Mouse (Mus musculus): ENCODE results near the gene Ssbp3. TPM values are rescaled to one million over a fixed set of nuclear protein-coding genes. Genes with fewer than 3 reads are reported as not detected.

The Ssbp3 gene
- polyA plus RNA-seq, 1 experiment from 2014 or later = 332 TPM

GRCm38 (mm10) chr4:106881101-106881500 lies 29.4 kb upstream of the Ssbp3 start:
- no peak overlapping the region for H3K27ac ChIP-seq
- no peak overlapping the region for H3K4me2 ChIP-seq (replicated peaks)
- H3K9me3 ChIP-seq = peaks cover 7% of the 10 kb centered on the region; the same call in 1 of the 2 replicates
- no peaks in the 10 kb centered on the region for H3K36me3 ChIP-seq
- no peak for ATAC-seq (ENCODE audit: low FRiP score, low read depth)
- 74% methylated on average over 6 of the region's 6 CpGs for WGBS
- H3K9ac ChIP-seq = no peak overlapping the region
- H3K4me1 ChIP-seq = no peaks in the 10 kb centered on the region
- H3K27me3 ChIP-seq (replicated peaks) = no peaks in the 10 kb centered on the region
- no peak overlapping the region for H3K4me3 ChIP-seq

- no peaks in the 10 kb centered on the region for H3K27me3 ChIP-seq (replicated peaks)
- H3K9me3 ChIP-seq = peaks cover 7% of the 10 kb centered on the region; the same call in 1 of the 2 replicates
- no peak for ATAC-seq (ENCODE audit: low FRiP score, low read depth)
- H3K36me3 ChIP-seq = no peaks in the 10 kb centered on the region
- H3K4me3 ChIP-seq = no peak overlapping the region
- H3K27ac ChIP-seq = no peak overlapping the region
- no peaks in the 10 kb centered on the region for H3K4me1 ChIP-seq
- no peak overlapping the region for H3K4me2 ChIP-seq (replicated peaks)
- WGBS = 77% methylated on average over 2 of the region's 2 CpGs
- no peak overlapping the region for H3K9ac ChIP-seq
These were observed 27.4 kb upstream of the Ssbp3 start for GRCm38 (mm10) chr4:106883149-106883548.

- WGBS = 81% methylated on average over 10 of the region's 10 CpGs
- Histone ChIP-seq H3K27me3 (replicated peaks) (no peaks in the 10 kb centered on the region), H3K4me2 (replicated peaks) (no peak overlapping the region), H3K4me3 (no peak overlapping the region), H3K9ac (no peak overlapping the region), H3K4me1 (no peaks in the 10 kb centered on the region), H3K9me3 (peaks cover 7% of the 10 kb centered on the region; the same call in 1 of the 2 replicates), H3K27ac (no peak overlapping the region), H3K36me3 (no peaks in the 10 kb centered on the region)
- no peak for ATAC-seq (ENCODE audit: low FRiP score, low read depth)
These were observed 24.0 kb upstream of the Ssbp3 start for GRCm38 (mm10) chr4:106886307-106887085.

- no peak for ATAC-seq (ENCODE audit: low FRiP score, low read depth)
- Histone ChIP-seq H3K4me1 (no peaks in the 10 kb centered on the region), H3K27ac (no peak overlapping the region), H3K9me3 (0 out of 2 replicates have a peak, but pooled peaks cover 6% of the 10 kb centered on the region), H3K36me3 (no peaks in the 10 kb centered on the region), H3K4me3 (no peak overlapping the region), H3K27me3 (replicated peaks) (0 out of 2 replicates have a peak, but pooled peaks cover 3% of the 10 kb centered on the region), H3K9ac (no peak overlapping the region), H3K4me2 (replicated peaks) (no peak overlapping the region)
- 84% methylated on average over 8 of the region's 8 CpGs for WGBS
These were observed 14.4 kb upstream of the Ssbp3 start for GRCm38 (mm10) chr4:106896086-106896485.

GRCm38 (mm10) chr4:106898923-106899322 lies 11.6 kb upstream of the Ssbp3 start:
- no peak overlapping the region for H3K9ac ChIP-seq
- H3K27ac ChIP-seq = no peak overlapping the region
- no peak overlapping the region for H3K4me3 ChIP-seq
- 66% methylated on average over 5 of the region's 5 CpGs for WGBS
- H3K36me3 ChIP-seq = no peaks in the 10 kb centered on the region
- H3K4me2 ChIP-seq (replicated peaks) = no peak overlapping the region
- H3K9me3 ChIP-seq = no peaks in the 10 kb centered on the region
- H3K4me1 ChIP-seq = no peaks in the 10 kb centered on the region
- ATAC-seq (ENCODE audit: low FRiP score, low read depth) = no peak
- 0 out of 2 replicates have a peak, but pooled peaks cover 3% of the 10 kb centered on the region for H3K27me3 ChIP-seq (replicated peaks)

DNA sequence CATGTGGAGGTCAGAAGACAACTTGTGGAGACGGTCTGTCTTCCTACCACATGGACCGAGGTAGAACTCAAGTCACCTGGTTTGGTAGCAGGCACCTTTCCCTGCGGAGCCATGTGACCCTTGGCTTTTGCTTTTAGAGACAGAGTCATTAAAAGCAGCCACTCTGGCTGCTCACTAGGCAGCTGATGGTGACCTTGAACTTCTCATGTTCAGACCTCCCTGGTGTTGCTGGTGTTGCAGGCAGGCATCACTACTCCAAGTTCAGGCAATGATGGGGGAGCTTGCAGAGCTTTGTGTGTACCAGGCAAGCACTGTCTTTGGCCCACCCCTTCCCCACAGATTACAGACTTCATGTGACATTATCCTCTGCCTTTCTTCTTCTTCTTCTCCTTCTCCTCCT lies 11.0 kb upstream of the Ssbp3 start:
- no peaks in the 10 kb centered on the region for H3K36me3 ChIP-seq
- H3K9me3 ChIP-seq = no peaks in the 10 kb centered on the region
- H3K27ac ChIP-seq = no peak overlapping the region
- H3K4me3 ChIP-seq = no peak overlapping the region
- H3K9ac ChIP-seq = no peak overlapping the region
- H3K27me3 ChIP-seq (replicated peaks) = 0 out of 2 replicates have a peak, but pooled peaks cover 3% of the 10 kb centered on the region
- ATAC-seq (ENCODE audit: low FRiP score, low read depth) = no peak
- H3K4me2 ChIP-seq (replicated peaks) = no peak overlapping the region
- H3K4me1 ChIP-seq = no peaks in the 10 kb centered on the region
- WGBS = 91% methylated on average over 3 of the region's 3 CpGs

- Histone ChIP-seq H3K4me2 (replicated peaks) (no peak overlapping the region), H3K4me1 (no peaks in the 10 kb centered on the region), H3K27me3 (replicated peaks) (0 out of 2 replicates have a peak, but pooled peaks cover 3% of the 10 kb centered on the region), H3K36me3 (no peaks in the 10 kb centered on the region), H3K27ac (no peak overlapping the region), H3K9ac (no peak overlapping the region), H3K4me3 (no peak overlapping the region), H3K9me3 (no peaks in the 10 kb centered on the region)
- no peak for ATAC-seq (ENCODE audit: low FRiP score, low read depth)
- WGBS = 16% methylated on average over 6 of the region's 6 CpGs
These were observed 9.8 kb upstream of the Ssbp3 start for GRCm38 (mm10) chr4:106900718-106901117.

GRCm38 (mm10) chr4:106901610-106902009 lies 8.9 kb upstream of the Ssbp3 start:
- no peak for ATAC-seq (ENCODE audit: low FRiP score, low read depth)
- Histone ChIP-seq H3K4me1 (no peaks in the 10 kb centered on the region), H3K9ac (no peak overlapping the region), H3K4me2 (replicated peaks) (no peak overlapping the region), H3K9me3 (no peaks in the 10 kb centered on the region), H3K4me3 (no peak overlapping the region), H3K36me3 (no peaks in the 10 kb centered on the region), H3K27ac (no peak overlapping the region), H3K27me3 (replicated peaks) (0 out of 2 replicates have a peak, but pooled peaks cover 3% of the 10 kb centered on the region)
- 84% methylated on average over 3 of the region's 3 CpGs for whole genome bisulfite sequencing

- Histone ChIP-seq H3K9me3 (no peaks in the 10 kb centered on the region), H3K4me3 (no peak overlapping the region), H3K27me3 (replicated peaks) (0 out of 2 replicates have a peak, but pooled peaks cover 3% of the 10 kb centered on the region), H3K4me2 (replicated peaks) (no peak overlapping the region), H3K36me3 (no peaks in the 10 kb centered on the region), H3K4me1 (no peaks in the 10 kb centered on the region), H3K9ac (no peak overlapping the region), H3K27ac (no peak overlapping the region)
- 71% methylated on average over 8 of the region's 8 CpGs for WGBS
- ATAC-seq (ENCODE audit: low FRiP score, low read depth) = no peak
These were observed 8.3 kb upstream of the Ssbp3 start for GRCm38 (mm10) chr4:106902157-106902556.

GRCm38 (mm10) chr4:106905898-106906297 lies 4.6 kb upstream of the Ssbp3 start:
- H3K4me3 ChIP-seq = no peak overlapping the region
- ATAC-seq (ENCODE audit: low FRiP score, low read depth) = no peak
- peaks cover 27% of the 10 kb centered on the region for H3K4me1 ChIP-seq
- H3K4me2 ChIP-seq (replicated peaks) = no peak overlapping the region
- H3K36me3 ChIP-seq = no peaks in the 10 kb centered on the region
- WGBS = 97% methylated on average over 3 of the region's 3 CpGs
- no peak overlapping the region for H3K9ac ChIP-seq
- H3K27ac ChIP-seq = no peak overlapping the region
- H3K27me3 ChIP-seq (replicated peaks) = no peaks in the 10 kb centered on the region
- no peaks in the 10 kb centered on the region for H3K9me3 ChIP-seq

- Histone ChIP-seq H3K9me3 (no peaks in the 10 kb centered on the region), H3K4me2 (replicated peaks) (peak overlapping the region; percentile 97), H3K27me3 (replicated peaks) (no peaks in the 10 kb centered on the region), H3K9ac (no peak overlapping the region), H3K36me3 (no peaks in the 10 kb centered on the region), H3K4me1 (peaks cover 27% of the 10 kb centered on the region), H3K4me3 (no peak overlapping the region), H3K27ac (0 out of 2 replicates have a peak overlapping the region, but pooled peaks have one; percentile 39)
- WGBS = 16% methylated on average over 17 of the region's 17 CpGs
- no peak for ATAC-seq (ENCODE audit: low FRiP score, low read depth)
These were observed 2.6 kb upstream of the Ssbp3 start for GRCm38 (mm10) chr4:106907701-106908425.

DNA sequence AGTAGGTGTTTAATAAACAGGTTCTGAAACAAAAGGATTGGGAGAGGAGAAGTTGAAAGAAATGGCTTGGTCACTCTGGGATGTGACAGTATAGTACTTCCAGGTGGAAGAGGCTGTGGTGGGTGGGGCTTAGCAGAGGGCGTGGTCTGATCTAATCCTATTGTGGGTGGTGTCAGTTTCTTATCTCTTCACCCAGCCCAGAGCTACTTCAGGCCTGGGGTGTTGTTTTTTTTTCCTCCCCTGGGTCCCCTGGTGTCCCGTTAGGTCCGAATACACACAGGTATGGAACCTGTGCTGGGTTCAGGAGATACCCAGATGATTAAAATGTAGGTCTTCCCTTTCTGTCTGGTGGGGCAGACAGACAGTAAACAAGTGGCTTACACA lies 2.1 kb upstream of the Ssbp3 start:
- peak overlapping the region; percentile 97 for H3K4me2 ChIP-seq (replicated peaks)
- ATAC-seq (ENCODE audit: low FRiP score, low read depth) = no peak
- H3K27me3 ChIP-seq (replicated peaks) = no peaks in the 10 kb centered on the region
- H3K9ac ChIP-seq = no peak overlapping the region
- H3K4me3 ChIP-seq = no peak overlapping the region
- 35% methylated on average over 3 of the region's 3 CpGs for WGBS
- H3K9me3 ChIP-seq = no peaks in the 10 kb centered on the region
- peaks cover 33% of the 10 kb centered on the region for H3K4me1 ChIP-seq
- H3K36me3 ChIP-seq = 0 out of 2 replicates have a peak, but pooled peaks cover 3% of the 10 kb centered on the region
- H3K27ac ChIP-seq = peak overlapping the region; percentile 88; the same call in 1 of the 2 replicates
